Mouse (Mus musculus) embryonic facial prominence, embryonic 14.5 days (tissue): Measurements from ENCODE around the gene Plod3. TPM values are rescaled to one million over a fixed set of nuclear protein-coding genes. Genes with fewer than 3 reads are reported as not detected.

Source experiments
- ATAC-seq: fragments of 200-750 bp; cut with Nextera tagmentation; 2 replicates; pipeline ENCODE4 v1.8.0; 2017; ENCODE audit warnings: low read depth, moderate number of reproducible peaks, moderate TSS enrichment
- DNase-seq: peaks from one replicate; pipeline ENCODE4 v3.0.0-alpha.2; 2015; ENCODE audit warnings: low spot score
- H3K27ac ChIP-seq: fragments of 300-500 bp; sonication (generic); replicated peaks from 2 replicates; pipeline ENCODE4 v1.5.1; 2014; ENCODE audit warnings: low read depth, mild to moderate bottlenecking, low read length, moderate library complexity
- H3K27me3 ChIP-seq: fragments of 300-500 bp; sonication (generic); replicated peaks from 2 replicates; pipeline ENCODE4 v1.6.1; 2014; ENCODE audit warnings: low read length; ENCODE audit not compliant: control insufficient read depth, insufficient read depth
- H3K36me3 ChIP-seq: fragments of 300-500 bp; sonication (generic); 2 replicates; pipeline ENCODE4 v1.6.1; 2014; ENCODE audit warnings: low read length, mixed read lengths; ENCODE audit not compliant: control insufficient read depth, insufficient read depth
- H3K4me1 ChIP-seq: fragments of 300-500 bp; sonication (generic); 2 replicates; pipeline ENCODE4 v1.6.1; 2014; ENCODE audit warnings: antibody characterized with exemption, low read length; ENCODE audit not compliant: control insufficient read depth, insufficient read depth
- H3K4me2 ChIP-seq: fragments of 300-500 bp; sonication (generic); 2 replicates; pipeline ENCODE4 v1.6.1; 2014; ENCODE audit warnings: low read depth, mild to moderate bottlenecking, low read length, moderate library complexity, mixed read lengths
- H3K4me3 ChIP-seq: fragments of 300-500 bp; sonication (generic); 2 replicates; pipeline ENCODE4 v1.5.1; 2014; ENCODE audit warnings: low read depth, mild to moderate bottlenecking, low read length
- H3K9ac ChIP-seq: fragments of 300-500 bp; sonication (generic); 2 replicates; pipeline ENCODE4 v1.6.1; 2014; ENCODE audit warnings: low read depth, mild to moderate bottlenecking, low read length, moderate library complexity, mixed read lengths
- H3K9me3 ChIP-seq: fragments of 300-500 bp; sonication (generic); 2 replicates; pipeline ENCODE4 v1.6.1; 2016; ENCODE audit warnings: low read length; ENCODE audit not compliant: control insufficient read depth
- WGBS: fragments of 180-500 bp; shearing (Covaris S2); extraction: QIAGEN DNeasy Blood & Tissue Kit; methylation state at CpG from one replicate; pipeline ENCODE4 v1.1.7; 2014; 5-methylcytosine and 5-hydroxymethylcytosine counted together
- polyA plus RNA-seq: library from polyadenylated mRNA; unstranded; fragments of >200 nt; fragmentation: Nextera tagmentation; extraction: Ambion mirVana; gene quantifications from 2 replicates; pipeline ENCODE4 v1.2.1, GENCODE M21; 2014

Plod3 gene
- polyA plus RNA-seq, 1 experiment from 2014 or later, result 51.1 TPM

GRCm38 (mm10) chr5:137015913-137016312, 29.1 kb downstream of the Plod3 start:
- Histone ChIP-seq H3K27ac (no peak overlapping the region), H3K4me3 (no peak overlapping the region), H3K4me2 (no peak overlapping the region), H3K4me1 (no peaks in the 10 kb centered on the region), H3K9me3 (no peaks in the 10 kb centered on the region), H3K9ac (no peak overlapping the region), H3K27me3 (no peaks in the 10 kb centered on the region), H3K36me3 (no peaks in the 10 kb centered on the region)
- WGBS, result 91% methylated on average over 3 of the region's 3 CpGs
- ATAC-seq (no peak), DNase-seq (no peak)

- Histone ChIP-seq H3K36me3 (no peaks in the 10 kb centered on the region), H3K9me3 (no peaks in the 10 kb centered on the region), H3K4me2 (no peak overlapping the region), H3K4me3 (no peak overlapping the region), H3K27me3 (peaks cover 54% of the 10 kb centered on the region), H3K4me1 (no peaks in the 10 kb centered on the region), H3K27ac (no peak overlapping the region), H3K9ac (no peak overlapping the region)
- no peak for DNase-seq
- 50% methylated on average over 3 of the region's 3 CpGs for WGBS
- ATAC-seq, result no peak
Observed at GRCm38 (mm10) chr5:137024318-137024717, 37.5 kb downstream of the Plod3 start.

GRCm38 (mm10) chr5:137025132-137025531, 38.3 kb downstream of the Plod3 start:
- H3K27ac ChIP-seq, result no peak overlapping the region
- no peaks in the 10 kb centered on the region for H3K9me3 ChIP-seq
- H3K4me1 ChIP-seq, result no peaks in the 10 kb centered on the region
- peaks cover 62% of the 10 kb centered on the region for H3K27me3 ChIP-seq
- H3K9ac ChIP-seq, result no peak overlapping the region
- under 1% methylated on average over 23 of the region's 23 CpGs for WGBS
- DNase-seq (peak; percentile 52), ATAC-seq (peak; percentile 30; the same call in 1 of the 2 replicates)
- H3K4me2 ChIP-seq, result peak overlapping the region; percentile 16; the same call in 1 of the 2 replicates
- H3K36me3 ChIP-seq, result no peaks in the 10 kb centered on the region
- H3K4me3 ChIP-seq, result no peak overlapping the region

GRCm38 (mm10) chr5:137026092-137026491, 39.3 kb downstream of the Plod3 start, which contains the start of gene Vgf:
Gene Vgf (plus strand): TSS chr5:137026392.
- Histone ChIP-seq H3K27me3 (peaks cover 72% of the 10 kb centered on the region), H3K4me2 (peak within 1 kb of the TSS; percentile 16; the same call in 1 of the 2 replicates), H3K36me3 (no peaks in the 10 kb centered on the region), H3K27ac (no peak within 1 kb of the TSS), H3K9me3 (no peaks in the 10 kb centered on the region), H3K4me1 (peaks cover under 1% of the 10 kb centered on the region; the same call in 1 of the 2 replicates), H3K9ac (no peak within 1 kb of the TSS), H3K4me3 (no peak within 1 kb of the TSS)
- DNase-seq, result no peak
- 22% methylated on average over 4 of the region's 4 CpGs for WGBS
- ATAC-seq, result no peak

- no peak overlapping the region; the same call in 1 of the 2 replicates for H3K4me2 ChIP-seq
- no peak overlapping the region for H3K9ac ChIP-seq
- peak overlapping the region; percentile 34; the same call in 1 of the 2 replicates for H3K4me3 ChIP-seq
Observed at GRCm38 (mm10) chr5:137028561-137029272, 41.9 kb downstream of the Plod3 start.

GRCm38 (mm10) chr5:137029273-137029585, 42.4 kb downstream of the Plod3 start:
- Histone ChIP-seq H3K9ac (no peak overlapping the region), H3K27me3 (peaks cover 79% of the 10 kb centered on the region), H3K36me3 (no peaks in the 10 kb centered on the region), H3K27ac (no peak overlapping the region), H3K4me2 (peak overlapping the region; percentile 59), H3K4me3 (peak overlapping the region; percentile 34), H3K9me3 (no peaks in the 10 kb centered on the region), H3K4me1 (peaks cover 15% of the 10 kb centered on the region)
- ATAC-seq (no peak), DNase-seq (no peak)
- WGBS, result 2% methylated on average over 8 of the region's 8 CpGs

More at GRCm38 (mm10) chr5:137028561-137029272, 41.9 kb downstream of the Plod3 start:
- Histone ChIP-seq H3K27ac (no peak overlapping the region), H3K9me3 (no peaks in the 10 kb centered on the region), H3K4me1 (peaks cover 15% of the 10 kb centered on the region), H3K36me3 (no peaks in the 10 kb centered on the region), H3K27me3 (peaks cover 83% of the 10 kb centered on the region)
- WGBS, result 5% methylated on average over 22 of the region's 29 CpGs
- DNase-seq (no peak), ATAC-seq (no peak)

- Histone ChIP-seq H3K4me2 (peak overlapping the region; percentile 59), H3K27me3 (peaks cover 73% of the 10 kb centered on the region), H3K27ac (no peak overlapping the region), H3K9me3 (no peaks in the 10 kb centered on the region), H3K9ac (peak overlapping the region; percentile 14; the same call in 1 of the 2 replicates), H3K4me1 (peaks cover 15% of the 10 kb centered on the region), H3K4me3 (peak overlapping the region; percentile 34), H3K36me3 (no peaks in the 10 kb centered on the region)
- ATAC-seq (peak; percentile 69), DNase-seq (peak; percentile 97)
- under 1% methylated on average over 50 of the region's 52 CpGs for WGBS
Observed at GRCm38 (mm10) chr5:137029643-137030415, 43.0 kb downstream of the Plod3 start.

- H3K4me1 ChIP-seq, result peaks cover 15% of the 10 kb centered on the region
- peak overlapping the region; percentile 59 for H3K4me2 ChIP-seq
- H3K27ac ChIP-seq, result no peak overlapping the region
- DNase-seq (no peak), ATAC-seq (no peak)
- H3K36me3 ChIP-seq, result no peaks in the 10 kb centered on the region
- no peak overlapping the region for H3K9ac ChIP-seq
- peaks cover 67% of the 10 kb centered on the region for H3K27me3 ChIP-seq
- peak overlapping the region; percentile 34 for H3K4me3 ChIP-seq
- no peaks in the 10 kb centered on the region for H3K9me3 ChIP-seq
- WGBS, result 14% methylated on average over 22 of the region's 22 CpGs
Observed at GRCm38 (mm10) chr5:137030416-137030810, 43.6 kb downstream of the Plod3 start.
